Mouse (Mus musculus) ES-E14 (cell line): ENCODE measurements around the gene Rgs10. TPM values are rescaled to one million over a fixed set of nuclear protein-coding genes. Genes with fewer than 3 reads are reported as not detected.

Experiments
- DNase-seq: peaks from one replicate; pipeline ENCODE4 v3.0.0-alpha.2; 2013; ENCODE audit warnings: low read depth, low spot score
- H3K27ac ChIP-seq: 2 replicates; pipeline ENCODE4 v1.5.1; 2012; ENCODE audit warnings: low read depth, mild to moderate bottlenecking, low read length, moderate library complexity, mixed read lengths; ENCODE audit not compliant: poor library complexity, insufficient read depth, severe bottlenecking
- H3K36me3 ChIP-seq: 2 replicates; pipeline ENCODE4 v1.6.1; 2012; ENCODE audit warnings: mild to moderate bottlenecking, low read length, moderate library complexity, mixed read lengths; ENCODE audit not compliant: control insufficient read depth, poor library complexity, insufficient read depth, severe bottlenecking
- H3K4me1 ChIP-seq, 2 experiments: fragments of 150-350 bp in 1 of 2; sonication (generic) in 1 of 2; 2 replicates each; pipeline ENCODE4 v1.6.1; 2012; ENCODE audit warnings: low read length in 2 of 2, mild to moderate bottlenecking in 1 of 2, mixed read lengths in 1 of 2; ENCODE audit not compliant: control insufficient read depth in 2 of 2, insufficient read depth in 2 of 2, poor library complexity in 1 of 2
- H3K4me3 ChIP-seq, 2 experiments: fragments of 150-350 bp in 1 of 2; sonication (generic) in 1 of 2; 2 replicates each; pipeline ENCODE4 v1.5.1; 2012; ENCODE audit warnings: low read length in 2 of 2, low read depth in 1 of 2, mild to moderate bottlenecking in 1 of 2, mixed read lengths in 1 of 2; ENCODE audit not compliant: insufficient read depth in 1 of 2, poor library complexity in 1 of 2, severe bottlenecking in 1 of 2
- H3K9ac ChIP-seq: 2 replicates; pipeline ENCODE4 v1.6.1; 2012; ENCODE audit warnings: low read depth, mild to moderate bottlenecking, low read length, mixed read lengths; ENCODE audit not compliant: poor library complexity, insufficient read depth, severe bottlenecking
- H3K9me3 ChIP-seq: fragments of 150-350 bp; sonication (generic); 2 replicates; pipeline ENCODE4 v1.6.1; 2012; ENCODE audit warnings: low read depth, mild to moderate bottlenecking, low read length; ENCODE audit not compliant: control insufficient read depth, insufficient read depth
- CHD2 ChIP-seq: IDR thresholded peaks from 2 replicates; pipeline ENCODE4 v1.6.1; 2014; ENCODE audit warnings: mild to moderate bottlenecking, low read depth, low read length, inconsistent platforms
- HCFC1 ChIP-seq: IDR thresholded peaks from 2 replicates; pipeline ENCODE4 v1.6.1; 2012; ENCODE audit warnings: low read length, inconsistent platforms, borderline replicate concordance; ENCODE audit not compliant: insufficient read depth
- MAFK ChIP-seq: IDR thresholded peaks from 2 replicates; pipeline ENCODE4 v1.6.1; 2014; ENCODE audit warnings: mild to moderate bottlenecking, low read depth, low read length, inconsistent platforms; ENCODE audit not compliant: insufficient read depth
- ZC3H11A ChIP-seq: IDR thresholded peaks from 2 replicates; pipeline ENCODE4 v1.6.1; 2012; ENCODE audit warnings: low read depth, mild to moderate bottlenecking, inconsistent platforms, low read length, borderline replicate concordance
- ZNF384 ChIP-seq: IDR thresholded peaks from 2 replicates; pipeline ENCODE4 v1.6.1; 2012; ENCODE audit warnings: low read depth, low read length, inconsistent platforms
- in situ Hi-C, 2 experiments: fragments of 600-800 bp; cut with MboI; formaldehyde crosslinking; loops; one replicate each; pipeline ENCODE4 v1.15.1; 2025; ENCODE audit warnings: low sequenced_read_pairs in 2 of 2, inconsistent platforms in 1 of 2; ENCODE audit not compliant: unreplicated experiment in 2 of 2
- total RNA-seq: library from RNA; depleted of rRNA; stranded (reverse); fragments of 300-350 nt; gene quantifications from 2 replicates; pipeline ENCODE4 v1.2.3, GENCODE M21; 2012

The Rgs10 gene
- total RNA-seq, 1 experiment = 6.2 TPM

GRCm38 (mm10) chr7:128460131-128460864 lies 41.7 kb upstream of the Rgs10 start:
- peak; percentile 26 for DNase-seq
- peaks cover 0 to 2% of the 10 kb centered on the region in 2 experiments; a peak in 1 of 4 replicates for H3K4me1 ChIP-seq
- H3K36me3 ChIP-seq = no peaks in the 10 kb centered on the region
- peak overlapping the region; percentile 89; the same call in 1 of the 2 replicates for H3K27ac ChIP-seq
- TF ChIP-seq ZC3H11A (no peak), MAFK (peak; percentile 62)
- peak overlapping the region; percentile 85 to 98 for H3K4me3 ChIP-seq
- in situ Hi-C loops = no loop called here
- H3K9ac ChIP-seq = peak overlapping the region; percentile 97
- H3K9me3 ChIP-seq = no peaks in the 10 kb centered on the region

- no peaks in the 10 kb centered on the region for H3K9me3 ChIP-seq
- in situ Hi-C loops = no loop called here
- no peak for TF ChIP-seq HCFC1
- TF ChIP-seq ZC3H11A = no peak
- TF ChIP-seq ZNF384 = no peak
- no peak for TF ChIP-seq MAFK
- peak; percentile 8 for DNase-seq
- no peaks in the 10 kb centered on the region for H3K36me3 ChIP-seq
- H3K9ac ChIP-seq = peak overlapping the region; percentile 97; the same call in 1 of the 2 replicates
- H3K4me3 ChIP-seq = peak overlapping the region; percentile 85 to 98
- H3K4me1 ChIP-seq = peaks cover 0 to 2% of the 10 kb centered on the region in 2 experiments; a peak in 1 of 4 replicates
- H3K27ac ChIP-seq = no peak overlapping the region; the same call in 1 of the 2 replicates
Observed at GRCm38 (mm10) chr7:128459791-128460130, 41.2 kb upstream of the Rgs10 start.

- H3K9ac ChIP-seq = no peak overlapping the region
- H3K36me3 ChIP-seq = no peaks in the 10 kb centered on the region; the same call in 1 of the 2 replicates
- H3K4me1 ChIP-seq = peaks cover 0 to 2% of the 10 kb centered on the region in 2 experiments; a peak in 1 of 4 replicates
- in situ Hi-C loops = no loop called here
- H3K4me3 ChIP-seq = no peak overlapping the region
- TF ChIP-seq ZNF384 (no peak), HCFC1 (no peak), ZC3H11A (no peak), CHD2 (no peak), MAFK (no peak)
- H3K9me3 ChIP-seq = no peaks in the 10 kb centered on the region
- DNase-seq = no peak
- H3K27ac ChIP-seq = no peak overlapping the region
Observed at GRCm38 (mm10) chr7:128458011-128458410, 39.5 kb upstream of the Rgs10 start.

DNA sequence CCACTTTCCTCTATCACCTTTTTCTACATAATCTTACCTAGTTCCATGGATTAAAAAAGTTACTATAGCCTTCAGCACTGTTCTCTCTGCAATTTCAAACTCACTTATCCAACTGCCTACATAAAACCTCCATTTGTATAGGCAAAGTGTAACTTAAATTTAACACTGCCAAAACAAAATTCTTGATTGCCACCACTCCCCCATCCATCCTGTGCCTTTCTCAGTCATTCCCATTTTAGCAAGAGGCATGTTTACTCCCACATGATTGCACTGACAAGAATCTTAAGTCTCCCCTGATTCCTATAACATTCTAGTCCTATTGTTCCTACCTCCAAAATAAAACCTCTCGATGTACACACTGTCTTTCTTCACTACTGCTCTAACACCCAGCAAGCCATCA lies 34.2 kb upstream of the Rgs10 start:
- Histone ChIP-seq H3K4me3 (no peak overlapping the region), H3K9ac (no peak overlapping the region), H3K9me3 (no peaks in the 10 kb centered on the region), H3K36me3 (peaks cover 2% of the 10 kb centered on the region), H3K4me1 (no peaks in the 10 kb centered on the region), H3K27ac (no peak overlapping the region)
- in situ Hi-C loops = no loop called here
- DNase-seq = no peak
- no peak for TF ChIP-seq ZNF384
- no peak for TF ChIP-seq MAFK
- no peak for TF ChIP-seq HCFC1
- no peak for TF ChIP-seq ZC3H11A
- TF ChIP-seq CHD2 = no peak

GRCm38 (mm10) chr7:128440584-128440983 lies 22.0 kb upstream of the Rgs10 start:
- Histone ChIP-seq H3K27ac (no peak overlapping the region), H3K4me3 (no peak overlapping the region), H3K9ac (no peak overlapping the region), H3K9me3 (no peaks in the 10 kb centered on the region), H3K36me3 (peaks cover 6% of the 10 kb centered on the region; the same call in 1 of the 2 replicates), H3K4me1 (no peaks in the 10 kb centered on the region)
- in situ Hi-C loops = no loop called here
- TF ChIP-seq CHD2 = no peak
- TF ChIP-seq MAFK = no peak
- TF ChIP-seq ZNF384 = no peak
- DNase-seq = no peak
